Mouse (Mus musculus): ENCODE results near the gene Clec12a. TPM values are rescaled to one million over a fixed set of nuclear protein-coding genes. Genes with fewer than 3 reads are reported as not detected.

The Clec12a gene
- polyA plus RNA-seq, 1 experiment = not detected

GRCm38 (mm10) chr6:129326568-129327150 lies 15.8 kb upstream of the Clec12a start:
- TF ChIP-seq POLR2A (IDR thresholded peaks at IDR 0.05; ENCODE audit: insufficient read depth, low read depth, low read length) (no peak), CTCF (IDR thresholded peaks at IDR 0.05; ENCODE audit: insufficient read depth, low read depth, low read length) (no peak)
- Histone ChIP-seq H3K27ac (ENCODE audit: insufficient read depth, low read depth, low read length) (no peak overlapping the region), H3K4me3 (ENCODE audit: insufficient read depth, low read depth, low read length) (no peak overlapping the region), H3K4me1 (ENCODE audit: control insufficient read depth, insufficient read depth, low read length) (no peaks in the 10 kb centered on the region)
- WGBS = 49% methylated on average over 13 of the region's 13 CpGs

- 61% methylated on average over 11 of the region's 11 CpGs for WGBS
- Histone ChIP-seq H3K4me1 (ENCODE audit: control insufficient read depth, insufficient read depth, low read length) (0 out of 2 replicates have a peak, but pooled peaks cover 2% of the 10 kb centered on the region), H3K27ac (ENCODE audit: insufficient read depth, low read depth, low read length) (no peak within 1 kb of the TSS), H3K4me3 (ENCODE audit: insufficient read depth, low read depth, low read length) (no peak within 1 kb of the TSS)
- TF ChIP-seq POLR2A (IDR thresholded peaks at IDR 0.05; ENCODE audit: insufficient read depth, low read depth, low read length) = no peak
- TF ChIP-seq CTCF (IDR thresholded peaks at IDR 0.05; ENCODE audit: insufficient read depth, low read depth, low read length) = no peak
These were observed 10.9 kb upstream of the Clec12a start, which contains the start of gene 4922502D21Rik for GRCm38 (mm10) chr6:129331610-129332009. 4922502D21Rik (minus strand) TSS chr6:129331796.

DNA sequence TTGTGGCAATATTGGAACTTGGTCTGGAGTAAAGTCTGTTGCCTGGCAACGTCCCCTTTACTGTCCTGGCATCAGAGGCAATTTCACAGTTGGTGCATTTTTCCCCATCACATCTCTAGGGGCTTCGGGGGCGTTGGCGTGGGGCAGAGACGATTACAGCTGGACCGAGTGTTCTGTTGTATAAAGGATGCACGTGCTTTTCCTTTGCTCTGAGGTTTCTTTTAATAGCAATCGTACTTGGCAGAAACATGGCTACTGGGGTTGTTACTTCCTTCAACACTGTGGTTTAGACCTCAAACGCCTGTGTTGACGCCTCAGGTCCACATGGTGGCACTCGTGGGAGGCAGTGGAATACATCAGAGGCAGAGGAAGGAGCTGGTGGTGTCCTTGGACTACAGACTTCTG lies 8.8 kb upstream of the Clec12a start:
- peak overlapping the region; percentile 25; the same call in 1 of the 2 replicates for H3K4me3 ChIP-seq (ENCODE audit: insufficient read depth, low read depth, low read length)
- no peak for TF ChIP-seq CTCF (IDR thresholded peaks at IDR 0.05; ENCODE audit: insufficient read depth, low read depth, low read length)
- no peak for TF ChIP-seq POLR2A (IDR thresholded peaks at IDR 0.05; ENCODE audit: insufficient read depth, low read depth, low read length)
- WGBS = 4% methylated on average over 11 of the region's 11 CpGs

DNA sequence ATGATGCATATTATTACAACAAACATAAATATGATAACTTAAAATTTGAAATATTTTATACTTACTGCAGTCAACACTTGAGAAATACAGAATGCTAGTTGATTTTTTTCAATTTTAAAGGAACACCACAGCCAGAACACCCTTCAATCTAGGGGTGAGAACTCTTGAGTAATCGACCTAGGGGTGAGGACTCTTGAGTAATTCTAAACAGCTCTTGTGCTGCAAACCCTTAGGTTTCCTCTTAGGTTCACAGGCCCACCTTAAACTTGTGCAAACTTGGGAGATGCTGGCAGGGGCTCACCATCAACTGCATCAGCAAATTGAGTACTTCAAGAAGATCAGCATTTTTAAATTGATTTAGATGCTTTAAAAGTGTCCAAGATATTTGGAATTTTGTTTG lies 4.7 kb upstream of the Clec12a start:
- TF ChIP-seq POLR2A (IDR thresholded peaks at IDR 0.05; ENCODE audit: insufficient read depth, low read depth, low read length) = no peak
- TF ChIP-seq CTCF (IDR thresholded peaks at IDR 0.05; ENCODE audit: insufficient read depth, low read depth, low read length) = no peak
- Histone ChIP-seq H3K27ac (ENCODE audit: insufficient read depth, low read depth, low read length) (no peak overlapping the region), H3K4me1 (ENCODE audit: control insufficient read depth, insufficient read depth, low read length) (0 out of 2 replicates have a peak, but pooled peaks cover 2% of the 10 kb centered on the region), H3K4me3 (ENCODE audit: insufficient read depth, low read depth, low read length) (no peak overlapping the region)
- WGBS = 77% methylated on average over 1 of the region's 1 CpGs

More for the DNA sequence above, 8.8 kb upstream of the Clec12a start:
- H3K4me1 ChIP-seq (ENCODE audit: control insufficient read depth, insufficient read depth, low read length) = 0 out of 2 replicates have a peak, but pooled peaks cover 2% of the 10 kb centered on the region
- no peak overlapping the region for H3K27ac ChIP-seq (ENCODE audit: insufficient read depth, low read depth, low read length)

DNA sequence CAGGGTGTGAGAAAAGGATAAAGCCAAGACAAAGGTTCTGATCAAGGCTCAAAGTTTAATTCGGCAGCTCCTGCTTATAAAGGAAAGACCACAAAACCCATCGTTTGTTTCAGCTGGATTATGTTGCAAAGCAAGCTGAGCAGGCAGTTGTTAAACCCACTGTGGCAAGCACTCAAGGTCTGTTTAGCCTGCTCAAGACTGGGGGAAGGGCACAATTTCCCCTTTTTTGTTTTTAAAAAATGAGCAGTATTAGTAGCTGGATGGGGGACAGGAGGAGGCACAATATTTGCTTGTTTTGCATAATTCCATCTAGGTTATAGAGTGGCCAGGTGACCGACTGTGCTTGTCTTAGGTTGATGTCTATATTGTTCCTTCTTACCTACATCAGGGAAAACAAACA lies 1.9 kb downstream of the Clec12a start:
- H3K4me3 ChIP-seq (ENCODE audit: insufficient read depth, low read depth, low read length) = no peak overlapping the region
- H3K4me1 ChIP-seq (ENCODE audit: control insufficient read depth, insufficient read depth, low read length) = no peaks in the 10 kb centered on the region
- TF ChIP-seq CTCF (IDR thresholded peaks at IDR 0.05; ENCODE audit: insufficient read depth, low read depth, low read length) (no peak), POLR2A (IDR thresholded peaks at IDR 0.05; ENCODE audit: insufficient read depth, low read depth, low read length) (no peak)
- no peak overlapping the region for H3K27ac ChIP-seq (ENCODE audit: insufficient read depth, low read depth, low read length)
- WGBS = 52% methylated on average over 3 of the region's 3 CpGs

DNA sequence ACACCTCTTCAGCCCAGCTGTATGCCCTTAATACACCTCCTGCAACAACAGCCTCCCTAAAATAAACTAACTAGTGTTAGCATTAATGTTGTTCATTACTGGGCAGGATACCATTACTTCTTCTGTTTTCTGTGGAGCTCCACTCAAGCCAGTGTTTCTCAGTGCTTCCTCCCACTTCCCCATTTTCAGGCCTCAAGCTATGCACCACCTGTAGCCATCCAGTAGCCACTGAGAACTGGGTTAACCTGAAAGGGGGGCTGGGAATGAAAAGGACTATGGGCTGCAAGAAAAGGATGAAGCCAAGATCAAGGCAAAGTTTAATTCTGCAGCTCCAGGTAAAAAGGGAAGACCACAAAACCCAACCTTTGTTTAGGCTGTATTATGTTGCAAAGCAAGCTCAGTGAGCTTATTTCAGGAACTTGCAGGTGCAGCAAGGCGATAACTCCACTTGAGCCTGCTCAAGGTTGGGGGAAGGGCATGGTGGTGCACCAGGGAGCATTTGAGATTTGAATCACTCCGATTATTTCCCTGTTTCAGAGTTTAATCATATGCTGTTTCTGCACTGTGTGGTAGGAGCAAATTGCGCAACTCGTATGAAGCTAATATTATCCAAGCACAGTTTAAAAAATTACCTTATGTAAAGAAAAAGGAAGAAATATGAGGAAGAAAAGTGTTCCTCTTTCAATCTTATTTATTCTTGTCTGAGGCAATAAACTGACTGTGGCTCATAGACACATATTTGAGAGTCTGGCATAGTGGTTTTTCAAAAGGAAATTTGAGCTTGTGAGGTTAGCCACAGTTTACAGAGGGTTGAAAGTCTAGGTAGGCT lies 7.2 kb downstream of the Clec12a start:
- TF ChIP-seq POLR2A (IDR thresholded peaks at IDR 0.05; ENCODE audit: insufficient read depth, low read depth, low read length) = no peak
- no peak for TF ChIP-seq CTCF (IDR thresholded peaks at IDR 0.05; ENCODE audit: insufficient read depth, low read depth, low read length)
- Histone ChIP-seq H3K27ac (ENCODE audit: insufficient read depth, low read depth, low read length) (no peak overlapping the region), H3K4me3 (ENCODE audit: insufficient read depth, low read depth, low read length) (no peak overlapping the region), H3K4me1 (ENCODE audit: control insufficient read depth, insufficient read depth, low read length) (no peaks in the 10 kb centered on the region)
- 43% methylated on average over 4 of the region's 4 CpGs for WGBS

DNA sequence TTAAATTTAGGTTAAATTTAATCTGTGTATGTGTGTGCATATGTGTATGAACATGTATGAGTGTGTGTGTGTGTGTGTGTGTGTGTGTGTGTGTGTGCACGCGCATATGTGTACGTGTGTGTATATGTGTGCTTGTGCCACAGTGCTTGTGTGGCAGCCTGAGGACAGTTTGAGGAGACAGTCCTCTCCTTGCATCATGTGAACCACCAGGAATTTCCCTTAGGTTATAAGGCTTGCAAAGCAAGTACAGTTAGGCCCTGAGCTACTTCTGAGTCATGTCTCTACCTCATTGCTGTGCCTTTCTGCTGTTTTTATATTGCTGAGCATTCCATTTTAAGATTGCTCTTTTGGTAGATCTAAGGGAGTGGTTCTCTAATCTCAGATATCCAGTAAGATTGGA lies 8.6 kb downstream of the Clec12a start:
- no peak for TF ChIP-seq POLR2A (IDR thresholded peaks at IDR 0.05; ENCODE audit: insufficient read depth, low read depth, low read length)
- no peak for TF ChIP-seq CTCF (IDR thresholded peaks at IDR 0.05; ENCODE audit: insufficient read depth, low read depth, low read length)
- Histone ChIP-seq H3K4me3 (ENCODE audit: insufficient read depth, low read depth, low read length) (no peak overlapping the region), H3K4me1 (ENCODE audit: control insufficient read depth, insufficient read depth, low read length) (no peaks in the 10 kb centered on the region), H3K27ac (ENCODE audit: insufficient read depth, low read depth, low read length) (no peak overlapping the region)
- WGBS = 95% methylated on average over 3 of the region's 3 CpGs

DNA sequence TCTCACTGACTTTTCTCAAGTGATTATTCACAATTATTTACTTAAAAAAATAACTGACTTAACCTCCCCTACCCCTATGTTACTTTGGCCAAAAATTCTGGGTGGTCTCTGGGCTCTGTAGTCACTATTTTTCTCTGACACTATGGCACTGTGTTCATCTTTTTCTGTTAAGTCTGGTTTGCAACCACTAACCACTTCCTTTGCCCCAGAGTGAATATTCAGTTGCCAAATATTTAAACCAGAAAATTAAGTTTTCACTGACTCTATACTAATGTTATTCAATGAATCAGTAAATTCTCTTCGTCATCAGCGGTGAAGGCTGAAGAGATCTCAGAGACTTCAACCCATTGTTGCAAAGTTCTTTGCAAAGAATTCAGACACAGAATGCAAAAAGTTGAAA lies 13.3 kb downstream of the Clec12a start:
- TF ChIP-seq CTCF (IDR thresholded peaks at IDR 0.05; ENCODE audit: insufficient read depth, low read depth, low read length) = no peak
- TF ChIP-seq POLR2A (IDR thresholded peaks at IDR 0.05; ENCODE audit: insufficient read depth, low read depth, low read length) = no peak
- 96% methylated on average over 2 of the region's 2 CpGs for WGBS
- no peaks in the 10 kb centered on the region for H3K4me1 ChIP-seq (ENCODE audit: control insufficient read depth, insufficient read depth, low read length)
- no peak overlapping the region for H3K27ac ChIP-seq (ENCODE audit: insufficient read depth, low read depth, low read length)
- H3K4me3 ChIP-seq (ENCODE audit: insufficient read depth, low read depth, low read length) = no peak overlapping the region

DNA sequence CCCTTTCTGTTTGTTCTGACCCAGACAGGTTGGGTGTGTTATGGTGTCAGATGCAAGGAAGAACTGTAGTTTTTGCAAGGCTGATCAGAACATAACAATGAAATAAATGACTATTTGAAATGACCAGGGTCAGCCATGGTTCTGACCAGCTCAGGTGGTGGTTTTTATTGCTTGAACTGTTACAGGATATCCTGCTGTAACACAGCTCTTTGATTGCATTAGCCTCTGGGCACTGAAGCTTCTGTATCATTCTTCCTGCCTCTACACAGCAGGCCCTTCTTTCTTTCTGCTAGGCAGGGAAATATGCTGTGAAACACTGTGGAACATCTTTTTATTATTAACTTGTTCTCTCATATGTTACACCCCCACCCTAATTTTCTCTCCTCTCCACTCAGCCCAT lies 13.9 kb downstream of the Clec12a start:
- no peak overlapping the region for H3K4me3 ChIP-seq (ENCODE audit: insufficient read depth, low read depth, low read length)
- no peaks in the 10 kb centered on the region for H3K4me1 ChIP-seq (ENCODE audit: control insufficient read depth, insufficient read depth, low read length)
- TF ChIP-seq CTCF (IDR thresholded peaks at IDR 0.05; ENCODE audit: insufficient read depth, low read depth, low read length) (no peak), POLR2A (IDR thresholded peaks at IDR 0.05; ENCODE audit: insufficient read depth, low read depth, low read length) (no peak)

More for the DNA sequence above, 13.9 kb downstream of the Clec12a start:
- H3K27ac ChIP-seq (ENCODE audit: insufficient read depth, low read depth, low read length) = no peak overlapping the region
